Mouse (Mus musculus) stomach, postnatal 0 days (tissue): ENCODE data around the gene Tmem245. TPM values are rescaled to one million over a fixed set of nuclear protein-coding genes. Genes with fewer than 3 reads are reported as not detected.

Source experiments
- ATAC-seq: fragments of 200-750 bp; cut with Nextera tagmentation; 2 replicates; pipeline ENCODE4 v1.8.0; 2017; ENCODE audit not compliant: low FRiP score, low TSS enrichment
- DNase-seq: peaks from one replicate; pipeline ENCODE4 v3.0.0-alpha.2; 2016; ENCODE audit warnings: low spot score
- H3K27ac ChIP-seq: fragments of 300-500 bp; sonication (generic); replicated peaks from 2 replicates; pipeline ENCODE4 v1.5.1; 2014; ENCODE audit warnings: mild to moderate bottlenecking, control low read depth
- H3K27me3 ChIP-seq: fragments of 300-500 bp; sonication (generic); 2 replicates; pipeline ENCODE4 v1.6.1; 2014; ENCODE audit warnings: low read length; ENCODE audit not compliant: control insufficient read depth, insufficient read depth
- H3K36me3 ChIP-seq: fragments of 300-500 bp; sonication (generic); 2 replicates; pipeline ENCODE4 v1.6.1; 2014; ENCODE audit warnings: low read length, mixed read lengths; ENCODE audit not compliant: control insufficient read depth, insufficient read depth
- H3K4me1 ChIP-seq: fragments of 300-500 bp; sonication (generic); replicated peaks from 2 replicates; pipeline ENCODE4 v1.6.1; 2014; ENCODE audit warnings: antibody characterized with exemption; ENCODE audit not compliant: control insufficient read depth, insufficient read depth
- H3K4me2 ChIP-seq: fragments of 300-500 bp; sonication (generic); replicated peaks from 2 replicates; pipeline ENCODE4 v1.6.1; 2014; ENCODE audit warnings: low read depth, mild to moderate bottlenecking, control low read depth, moderate library complexity
- H3K4me3 ChIP-seq: fragments of 300-500 bp; sonication (generic); 2 replicates; pipeline ENCODE4 v1.5.1; 2014; ENCODE audit warnings: low read depth, low read length, control low read depth
- H3K9ac ChIP-seq: fragments of 300-500 bp; sonication (generic); 2 replicates; pipeline ENCODE4 v1.6.1; 2014; ENCODE audit warnings: mild to moderate bottlenecking, low read length, control low read depth, mixed read lengths
- H3K9me3 ChIP-seq: fragments of 300-500 bp; sonication (generic); 2 replicates; pipeline ENCODE4 v1.6.1; 2016; ENCODE audit warnings: low read length; ENCODE audit not compliant: control insufficient read depth
- CTCF ChIP-seq: IDR thresholded peaks from 2 replicates; pipeline ENCODE4 v1.5.1; 2016; ENCODE audit warnings: antibody characterized with exemption, low read depth, mild to moderate bottlenecking, moderate library complexity
- EP300 ChIP-seq: optimal IDR thresholded peaks from 2 replicates; pipeline ENCODE3; 2016; ENCODE audit warnings: antibody characterized with exemption
- WGBS: fragments of 180-500 bp; shearing (Covaris S2); extraction: QIAGEN DNeasy Blood & Tissue Kit; methylation state at CpG from one replicate; pipeline ENCODE4 v1.1.7; 2014; 5-methylcytosine and 5-hydroxymethylcytosine counted together
- polyA plus RNA-seq: library from polyadenylated mRNA; unstranded; fragments of >200 nt; fragmentation: Nextera tagmentation; extraction: Ambion mirVana; gene quantifications from 2 replicates; pipeline ENCODE4 v1.2.1, GENCODE M21; 2015

Tmem245 gene
- polyA plus RNA-seq, 1 experiment from 2014 or later, result 4.9 TPM

- no peak for ATAC-seq
- no peak overlapping the region for H3K4me2 ChIP-seq
- H3K4me3 ChIP-seq, result no peak overlapping the region
- H3K36me3 ChIP-seq, result peaks cover 19% of the 10 kb centered on the region
- H3K27ac ChIP-seq, result no peak overlapping the region
- no peaks in the 10 kb centered on the region for H3K4me1 ChIP-seq
- TF ChIP-seq EP300 (no peak), CTCF (no peak)
- no peaks in the 10 kb centered on the region for H3K27me3 ChIP-seq
- WGBS, result 94% methylated on average over 11 of the region's 11 CpGs
- no peak overlapping the region for H3K9ac ChIP-seq
- no peak for DNase-seq
- no peaks in the 10 kb centered on the region for H3K9me3 ChIP-seq
Observed at GRCm38 (mm10) chr4:56922229-56922628, 25.0 kb downstream of the Tmem245 start.

- peaks cover 10% of the 10 kb centered on the region for H3K36me3 ChIP-seq
- H3K9me3 ChIP-seq, result no peaks in the 10 kb centered on the region
- H3K9ac ChIP-seq, result no peak overlapping the region
- no peaks in the 10 kb centered on the region for H3K27me3 ChIP-seq
- ATAC-seq (no peak), DNase-seq (no peak)
- H3K4me1 ChIP-seq, result no peaks in the 10 kb centered on the region
- H3K4me2 ChIP-seq, result no peak overlapping the region
- TF ChIP-seq EP300 (no peak), CTCF (no peak)
- H3K27ac ChIP-seq, result no peak overlapping the region
- no peak overlapping the region for H3K4me3 ChIP-seq
- 84% methylated on average over 15 of the region's 15 CpGs for WGBS
Observed at GRCm38 (mm10) chr4:56915732-56916325, 31.4 kb downstream of the Tmem245 start.

GRCm38 (mm10) chr4:56914761-56915160 lies 32.5 kb downstream of the Tmem245 start:
- H3K4me2 ChIP-seq, result no peak overlapping the region
- H3K4me3 ChIP-seq, result no peak overlapping the region
- 89% methylated on average over 1 of the region's 1 CpGs for WGBS
- no peak overlapping the region for H3K9ac ChIP-seq
- peaks cover 15% of the 10 kb centered on the region for H3K36me3 ChIP-seq
- TF ChIP-seq EP300 (no peak), CTCF (no peak)
- ATAC-seq (no peak), DNase-seq (no peak)
- no peak overlapping the region for H3K27ac ChIP-seq
- no peaks in the 10 kb centered on the region for H3K9me3 ChIP-seq
- H3K27me3 ChIP-seq, result no peaks in the 10 kb centered on the region
- no peaks in the 10 kb centered on the region for H3K4me1 ChIP-seq

GRCm38 (mm10) chr4:56914338-56914737 lies 32.9 kb downstream of the Tmem245 start:
- Histone ChIP-seq H3K9me3 (no peaks in the 10 kb centered on the region), H3K4me3 (no peak overlapping the region), H3K27ac (no peak overlapping the region), H3K4me1 (no peaks in the 10 kb centered on the region), H3K36me3 (peaks cover 15% of the 10 kb centered on the region), H3K27me3 (no peaks in the 10 kb centered on the region), H3K9ac (no peak overlapping the region), H3K4me2 (no peak overlapping the region)
- DNase-seq (no peak), ATAC-seq (no peak)
- no peak for TF ChIP-seq CTCF
- no peak for TF ChIP-seq EP300
- 83% methylated on average over 6 of the region's 6 CpGs for WGBS

GRCm38 (mm10) chr4:56912382-56913001 lies 34.7 kb downstream of the Tmem245 start:
- ATAC-seq (no peak), DNase-seq (no peak)
- TF ChIP-seq CTCF (no peak), EP300 (no peak)
- no peak overlapping the region for H3K4me3 ChIP-seq
- H3K4me2 ChIP-seq, result no peak overlapping the region
- H3K4me1 ChIP-seq, result no peaks in the 10 kb centered on the region
- no peaks in the 10 kb centered on the region for H3K27me3 ChIP-seq
- no peak overlapping the region for H3K27ac ChIP-seq
- peaks cover 15% of the 10 kb centered on the region for H3K36me3 ChIP-seq
- no peaks in the 10 kb centered on the region for H3K9me3 ChIP-seq
- 84% methylated on average over 7 of the region's 7 CpGs for WGBS
- H3K9ac ChIP-seq, result no peak overlapping the region

GRCm38 (mm10) chr4:56909568-56909967 lies 37.7 kb downstream of the Tmem245 start:
- Histone ChIP-seq H3K4me1 (no peaks in the 10 kb centered on the region), H3K9ac (no peak overlapping the region), H3K36me3 (peaks cover 12% of the 10 kb centered on the region; the same call in 1 of the 2 replicates), H3K4me3 (no peak overlapping the region), H3K27me3 (no peaks in the 10 kb centered on the region), H3K9me3 (no peaks in the 10 kb centered on the region), H3K4me2 (no peak overlapping the region), H3K27ac (no peak overlapping the region)
- TF ChIP-seq CTCF, result no peak
- peak; percentile 30 for TF ChIP-seq EP300
- DNase-seq, result no peak
- 69% methylated on average over 3 of the region's 3 CpGs for WGBS
- ATAC-seq, result no peak
